Mouse (Mus musculus) CH12.LX (cell line): ENCODE results near the gene Cpne9. TPM values are rescaled to one million over a fixed set of nuclear protein-coding genes. Genes with fewer than 3 reads are reported as not detected.

ENCODE experiments used
- DNase-seq: peaks from one replicate; pipeline ENCODE4 v3.0.0-alpha.2; 2013; ENCODE audit errors: extremely low read depth
- H3K27ac ChIP-seq: 2 replicates; pipeline ENCODE4 v1.5.1; 2012; ENCODE audit warnings: low read depth, mild to moderate bottlenecking, control low read depth, moderate library complexity; ENCODE audit not compliant: insufficient read depth
- H3K27me3 ChIP-seq: replicated peaks from 2 replicates; pipeline ENCODE3; 2012; ENCODE audit warnings: inconsistent platforms
- H3K36me3 ChIP-seq, 2 experiments: replicated peaks in 1 of 2; 2 replicates each; pipeline versions ENCODE3 to v1.6.1; 2012; ENCODE audit warnings: inconsistent platforms in 1 of 2, low read length in 1 of 2, mild to moderate bottlenecking in 1 of 2, mixed read lengths in 1 of 2, moderate library complexity in 1 of 2; ENCODE audit not compliant: control insufficient read depth in 1 of 2, insufficient read depth in 1 of 2
- H3K4me1 ChIP-seq, 2 experiments: 2 replicates each; pipeline ENCODE4 v1.6.1; 2012; ENCODE audit warnings: inconsistent platforms in 1 of 2, moderate library complexity in 1 of 2; ENCODE audit not compliant: insufficient read depth in 2 of 2, control insufficient read depth in 1 of 2
- H3K4me2 ChIP-seq: 2 replicates; pipeline ENCODE4 v1.6.1; 2012; ENCODE audit warnings: low read depth, mild to moderate bottlenecking, control low read depth; ENCODE audit not compliant: poor library complexity, insufficient read depth, severe bottlenecking
- H3K4me3 ChIP-seq, 3 experiments: fragments of 150-350 bp in 1 of 3; sonication (generic) in 1 of 3; replicated peaks in 1 of 3; 2 replicates each; pipeline versions ENCODE3 to v1.5.1; 2011 to 2012; ENCODE audit warnings: low read depth in 2 of 3, low read length in 2 of 3, mild to moderate bottlenecking in 2 of 3, moderate library complexity in 2 of 3, control low read depth in 1 of 3, improper control_type of control experiment in 1 of 3, inconsistent platforms in 1 of 3, mixed read lengths in 1 of 3; ENCODE audit not compliant: poor library complexity in 1 of 3
- H3K79me2 ChIP-seq: replicated peaks from 2 replicates; pipeline ENCODE4 v1.6.1; 2012; ENCODE audit warnings: mild to moderate bottlenecking, moderate library complexity; ENCODE audit not compliant: control insufficient read depth, poor library complexity, insufficient read depth, severe bottlenecking; ENCODE audit errors: extremely low read depth
- H3K9ac ChIP-seq: 2 replicates; pipeline ENCODE4 v1.6.1; 2012; ENCODE audit warnings: low read depth, mild to moderate bottlenecking, control low read depth, moderate library complexity; ENCODE audit not compliant: insufficient read depth
- H3K9me3 ChIP-seq: replicated peaks from 2 replicates; pipeline ENCODE3; 2012; ENCODE audit warnings: low read length, inconsistent platforms, mixed read lengths
- BHLHE40 ChIP-seq: IDR thresholded peaks from 2 replicates; pipeline ENCODE4 v1.6.1; 2011; ENCODE audit warnings: mild to moderate bottlenecking, low read depth, low read length, improper control_type of control experiment
- CHD1 ChIP-seq: IDR thresholded peaks from 2 replicates; pipeline ENCODE4 v1.6.1; 2012; ENCODE audit warnings: low read depth, low read length, improper control_type of control experiment, inconsistent platforms
- CTCF ChIP-seq, 2 experiments: IDR thresholded peaks in 1 of 2; conservative IDR thresholded peaks in 1 of 2; 2 replicates each; pipeline ENCODE4 v1.5.1; 2011 to 2012; ENCODE audit warnings: low read depth in 2 of 2, low read length in 2 of 2, improper control_type of control experiment in 1 of 2, inconsistent platforms in 1 of 2, mild to moderate bottlenecking in 1 of 2, moderate library complexity in 1 of 2
- E2F4 ChIP-seq: IDR thresholded peaks from 2 replicates; pipeline ENCODE4 v1.6.1; 2011; ENCODE audit warnings: low read depth, low read length, improper control_type of control experiment; ENCODE audit not compliant: insufficient replicate concordance
- ELF1 ChIP-seq: IDR thresholded peaks from 2 replicates; pipeline ENCODE4 v1.6.1; 2014; ENCODE audit warnings: low read depth, mild to moderate bottlenecking, inconsistent platforms, low read length, improper control_type of control experiment
- HCFC1 ChIP-seq: IDR thresholded peaks from 2 replicates; pipeline ENCODE4 v1.6.1; 2012; ENCODE audit warnings: low read depth, mild to moderate bottlenecking, inconsistent platforms, low read length, improper control_type of control experiment
- IRF4 ChIP-seq: IDR thresholded peaks from 2 replicates; pipeline ENCODE4 v1.6.1; 2014; ENCODE audit warnings: low read depth, mild to moderate bottlenecking, inconsistent platforms, low read length, improper control_type of control experiment
- KAT2A ChIP-seq: IDR thresholded peaks from 2 replicates; pipeline ENCODE4 v1.6.1; 2012; ENCODE audit warnings: low read length, improper control_type of control experiment, inconsistent platforms; ENCODE audit not compliant: insufficient replicate concordance
- MAFK ChIP-seq: IDR thresholded peaks from 2 replicates; pipeline ENCODE4 v1.6.1; 2011; ENCODE audit warnings: low read length, improper control_type of control experiment; ENCODE audit not compliant: insufficient replicate concordance
- MAX ChIP-seq: IDR thresholded peaks from 2 replicates; pipeline ENCODE4 v1.6.1; 2011; ENCODE audit warnings: low read length, improper control_type of control experiment
- MAZ ChIP-seq: IDR thresholded peaks from 2 replicates; pipeline ENCODE4 v1.6.1; 2012; ENCODE audit warnings: low read depth, mild to moderate bottlenecking, inconsistent platforms, low read length, improper control_type of control experiment, moderate library complexity
- MYC ChIP-seq: IDR thresholded peaks from 2 replicates; pipeline ENCODE4 v1.6.1; 2011; ENCODE audit warnings: low read depth, mild to moderate bottlenecking, improper control_type of control experiment, low read length
- POLR2A ChIP-seq: IDR thresholded peaks from 2 replicates; pipeline ENCODE4 v1.6.1; 2011; ENCODE audit warnings: low read depth, mild to moderate bottlenecking, improper control_type of control experiment, low read length
- RAD21 ChIP-seq: IDR thresholded peaks from 2 replicates; pipeline ENCODE4 v1.6.1; 2011; ENCODE audit warnings: low read depth, mild to moderate bottlenecking, low read length, improper control_type of control experiment, moderate library complexity
- RCOR1 ChIP-seq: conservative IDR thresholded peaks from 2 replicates; pipeline ENCODE4 v1.6.1; 2012; ENCODE audit warnings: low read depth, mild to moderate bottlenecking, inconsistent platforms, low read length, improper control_type of control experiment
- SIN3A ChIP-seq: IDR thresholded peaks from 2 replicates; pipeline ENCODE4 v1.6.1; 2012; ENCODE audit warnings: low read length, improper control_type of control experiment, inconsistent platforms
- SMC3 ChIP-seq: IDR thresholded peaks from 2 replicates; pipeline ENCODE4 v1.6.1; 2011; ENCODE audit warnings: low read depth, low read length, improper control_type of control experiment
- TBP ChIP-seq: conservative IDR thresholded peaks from 2 replicates; pipeline ENCODE4 v1.6.1; 2011; ENCODE audit warnings: low read depth, low read length, improper control_type of control experiment
- TCF12 ChIP-seq: IDR thresholded peaks from 2 replicates; pipeline ENCODE4 v1.6.1; 2014; ENCODE audit warnings: low read depth, mild to moderate bottlenecking, inconsistent platforms, low read length, improper control_type of control experiment
- ZC3H11A ChIP-seq: IDR thresholded peaks from 2 replicates; pipeline ENCODE4 v1.6.1; 2012; ENCODE audit warnings: low read depth, mild to moderate bottlenecking, inconsistent platforms, low read length, improper control_type of control experiment
- ZKSCAN1 ChIP-seq: IDR thresholded peaks from 2 replicates; pipeline ENCODE4 v1.6.1; 2012; ENCODE audit warnings: low read depth, inconsistent platforms, low read length, improper control_type of control experiment, borderline replicate concordance
- ZMIZ1 ChIP-seq: IDR thresholded peaks from 2 replicates; pipeline ENCODE4 v1.6.1; 2012; ENCODE audit warnings: low read depth, mild to moderate bottlenecking, inconsistent platforms, low read length, improper control_type of control experiment
- dilution Hi-C: fragments of 300-500 bp; cut with MboI; formaldehyde crosslinking; loops from 2 replicates; pipeline ENCODE4 v1.14.3; 2020; ENCODE audit warnings: low sequenced_read_pairs; ENCODE audit not compliant: extremely low pct_unique_long_range_greater_than_20kb, extremely low pct_ligation_motif_present
- in situ Hi-C: fragments of 300-500 bp; cut with MboI; formaldehyde crosslinking; loops from 3 replicates; pipeline ENCODE4 v1.14.3; 2019; ENCODE audit warnings: low sequenced_read_pairs, low pct_ligation_motif_present, low pct_unique_long_range_greater_than_20kb, mixed read lengths
- polyA plus RNA-seq: library from polyadenylated mRNA; unstranded; fragments of >175 nt; gene quantifications from 2 replicates; pipeline ENCODE4 v1.2.1, GENCODE M21; 2012; ENCODE audit warnings: low read depth; ENCODE audit not compliant: insufficient read length
- total RNA-seq, 2 experiments: library from RNA; depleted of rRNA; stranded (reverse); fragments of 300-350 nt in 1 of 2; fragments of >200 nt in 1 of 2; gene quantifications; 2 replicates each; pipeline ENCODE4 v1.2.3; 2012 to 2014

The Cpne9 gene
- total and polyA plus RNA-seq, 3 experiments = 0.19 to 0.27 (median 0.25) TPM

GRCm38 (mm10) chr6:113306986-113307349 is 24.9 kb downstream of the Cpne9 start, which contains the start of gene Brpf1:
Gene Brpf1 (plus strand): TSS chr6:113307137.
- Histone ChIP-seq H3K4me2 (peak within 1 kb of the TSS; percentile 95), H3K36me3 (peaks cover 13 to 23% of the 10 kb centered on the region in 2 experiments), H3K27me3 (no peaks in the 10 kb centered on the region), H3K4me1 (peaks cover 10 to 37% of the 10 kb centered on the region in 2 experiments)
- DNase-seq = no peak
- dilution Hi-C loops = no loop called here
- in situ Hi-C loops = loop anchor here (10.0 to 25.0 kb wide), 2 partner anchors 262 to 595 kb away; partner anchors contain the start of gene Thumpd3
- TF ChIP-seq RAD21 (no peak), MAX (peak; percentile 51; the same call in 1 of the 2 replicates), RCOR1 (0 out of 2 replicates have a peak, but pooled peaks have one; percentile 61), E2F4 (no peak), ZKSCAN1 (no peak), TCF12 (peak; percentile 66), CHD1 (no peak), MYC (peak; percentile 74), BHLHE40 (peak; percentile 77), KAT2A (peak; percentile 60; the same call in 1 of the 2 replicates), ZC3H11A (peak; percentile 100), IRF4 (0 out of 2 replicates have a peak, but pooled peaks have one; percentile 12), MAZ (no peak), TBP (peak; percentile 55; the same call in 1 of the 2 replicates), SIN3A (peak; percentile 70; the same call in 1 of the 2 replicates), HCFC1 (peak; percentile 86), ELF1 (no peak), POLR2A (peak; percentile 74), CTCF (conservative IDR thresholded peaks at IDR 0.05 in 1 of 2, IDR thresholded peaks at IDR 0.05 in 1 of 2; ENCODE audit: low read depth in 2 of 2, low read length in 2 of 2) (no peak), MAFK (no peak)
- TF ChIP-seq, all 38 proteins: peak for 12
- Histone ChIP-seq H3K79me2 (peaks cover 36% of the 10 kb centered on the region), H3K9me3 (no peaks in the 10 kb centered on the region), H3K4me3 (peak within 1 kb of the TSS; percentile 91 to 98 (median 97)), H3K27ac (peak within 1 kb of the TSS; percentile 77), H3K9ac (peak within 1 kb of the TSS; percentile 90)

GRCm38 (mm10) chr6:113307481-113308121 is 25.5 kb downstream of the Cpne9 start:
- dilution Hi-C loops = no loop called here
- peaks cover 19 to 30% of the 10 kb centered on the region in 2 experiments for H3K36me3 ChIP-seq
- no peaks in the 10 kb centered on the region for H3K9me3 ChIP-seq

More at GRCm38 (mm10) chr6:113307481-113308121, 25.5 kb downstream of the Cpne9 start:
- H3K27me3 ChIP-seq = no peaks in the 10 kb centered on the region
- TF ChIP-seq ELF1 = 0 out of 2 replicates have a peak, but pooled peaks have one; percentile 5
- TF ChIP-seq SMC3 = no peak
- no peak for TF ChIP-seq ZMIZ1
- H3K9ac ChIP-seq = peak overlapping the region; percentile 90
- peak overlapping the region; percentile 94 for H3K4me2 ChIP-seq
- peaks cover 10 to 34% of the 10 kb centered on the region in 2 experiments for H3K4me1 ChIP-seq
- peak; percentile 35 for DNase-seq
- peak overlapping the region; percentile 91 to 98 (median 97) for H3K4me3 ChIP-seq
- peak overlapping the region; percentile 77 for H3K27ac ChIP-seq
- H3K79me2 ChIP-seq = peaks cover 38% of the 10 kb centered on the region
- in situ Hi-C loops = loop anchor here (10.0 to 25.0 kb wide), 2 partner anchors 263 to 595 kb away; partner anchors contain the start of gene Thumpd3
